Mouse (Mus musculus): Measurements from ENCODE around the gene Tmem52b. TPM values are rescaled to one million over a fixed set of nuclear protein-coding genes. Genes with fewer than 3 reads are reported as not detected.

The Tmem52b gene
- total RNA-seq, 2 experiments from 2014 or later = not detected

DNA sequence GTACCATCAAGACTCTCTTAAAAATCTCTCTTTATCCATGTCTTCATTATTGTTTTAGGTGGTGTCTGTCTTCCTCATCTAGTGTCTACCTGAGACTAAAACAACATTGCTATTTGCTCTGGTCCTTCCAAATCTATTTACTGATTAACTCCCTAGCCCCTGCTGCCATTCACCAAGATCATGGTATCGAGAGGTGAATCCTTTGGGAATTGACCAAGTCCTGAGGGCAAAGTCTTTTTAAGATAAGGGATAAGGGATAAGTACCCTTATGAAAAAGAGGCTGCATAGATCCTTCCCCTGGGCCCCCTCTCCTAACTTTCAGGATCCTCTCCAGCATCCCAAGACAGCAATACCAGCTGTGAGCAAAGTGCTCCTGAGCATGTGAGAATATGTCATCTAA lies 17.2 kb downstream of the Tmem52b start:
- DNase-seq = no peak
- intact Hi-C loops (cut with DNase I) = loop anchor here (5.0 kb wide), 1 partner anchor 682 kb away; no protein-coding TSS in a partner anchor

DNA sequence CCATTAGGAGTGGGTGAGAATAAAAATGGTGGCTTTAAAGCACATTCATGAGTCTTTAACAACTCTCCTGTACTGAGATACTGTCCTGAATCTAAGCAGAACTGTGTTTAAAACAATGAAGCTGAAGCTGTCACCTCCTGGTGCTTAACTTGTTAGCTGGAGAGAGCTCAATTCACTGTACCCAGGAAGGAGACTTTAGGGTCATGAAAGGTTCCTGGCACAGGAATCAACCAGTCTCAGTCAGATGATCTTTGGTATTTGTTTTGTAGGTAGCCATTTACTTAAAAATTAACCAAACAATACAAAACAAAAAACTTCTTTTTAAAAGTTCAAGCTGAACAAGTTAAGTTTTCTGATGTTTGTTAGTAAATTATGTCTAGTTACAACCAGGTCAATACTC lies 17.9 kb downstream of the Tmem52b start:
- intact Hi-C loops (cut with DNase I) = loop anchor here (5.0 kb wide), 1 partner anchor 683 kb away; no protein-coding TSS in a partner anchor

DNA sequence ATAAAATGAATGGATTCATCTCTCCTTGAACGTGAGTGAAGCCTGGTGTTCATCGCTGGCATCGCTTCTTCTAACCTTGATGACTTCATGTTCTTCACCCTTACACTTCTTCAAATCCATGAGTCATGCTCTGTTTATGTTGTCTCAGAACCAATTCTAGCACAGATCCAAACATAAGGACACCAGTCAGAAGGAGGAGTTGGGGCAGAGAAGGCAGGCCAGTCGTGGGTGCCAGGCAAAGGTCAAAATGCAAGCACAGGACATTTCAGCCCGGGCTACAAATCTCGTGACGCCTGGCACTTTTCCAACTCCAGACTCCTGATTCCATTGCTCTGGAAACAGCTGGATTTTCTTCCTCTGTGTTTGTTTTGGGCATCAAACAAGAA lies 20.2 kb downstream of the Tmem52b start:
- peak; percentile 84 to 88 for DNase-seq
- intact Hi-C loops (cut with DNase I) = loop anchor here (5.0 kb wide), 1 partner anchor 685 kb away; no protein-coding TSS in a partner anchor

More for the DNA sequence above, 17.9 kb downstream of the Tmem52b start:
- no peak for DNase-seq

DNA sequence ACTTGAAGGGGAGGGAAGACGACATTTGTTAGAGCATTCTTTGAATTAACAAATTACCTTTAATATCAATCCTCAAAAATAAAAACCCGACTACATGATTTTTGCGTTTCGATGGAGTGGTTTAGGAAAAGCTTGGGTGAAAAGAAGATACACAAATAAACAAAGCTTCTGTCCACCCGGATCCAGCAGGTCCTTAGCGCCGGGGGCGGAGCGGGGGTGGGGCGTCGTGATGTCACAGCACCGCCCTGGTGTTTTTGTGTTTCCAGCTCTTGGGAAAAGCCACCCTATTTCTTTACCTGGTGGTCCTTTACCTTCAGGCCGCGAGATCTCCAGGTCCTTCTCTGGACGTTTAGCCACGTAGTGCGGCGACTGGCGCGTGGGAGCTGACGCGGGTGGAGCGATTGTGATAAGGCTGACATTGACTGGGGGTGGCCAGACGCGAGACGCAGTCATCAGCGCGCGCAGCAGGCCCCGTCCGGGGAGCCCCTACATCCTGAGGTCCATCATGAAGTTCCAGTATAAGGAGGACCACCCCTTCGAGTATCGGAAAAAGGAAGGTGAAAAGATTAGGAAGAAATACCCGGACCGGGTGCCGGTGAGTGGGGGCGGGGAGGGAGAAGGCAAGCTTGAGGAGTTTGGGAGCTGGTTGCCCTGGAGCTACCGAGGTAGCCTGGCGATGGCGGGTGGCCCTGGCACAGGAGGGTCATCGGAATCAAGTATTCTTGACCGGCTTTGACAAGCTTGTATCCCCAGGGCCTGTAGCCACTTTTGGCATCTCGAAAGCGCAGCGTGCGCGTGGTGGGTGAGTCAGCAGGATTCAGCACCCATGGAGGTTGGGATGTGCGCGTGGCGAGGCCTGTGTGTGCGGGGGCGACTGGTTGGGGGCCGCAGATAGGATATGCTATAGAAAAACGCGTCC lies 20.8 kb downstream of the Tmem52b start, which contains the start of gene Gabarapl1:
Gene Gabarapl1, plus strand, starts transcription at position 219 of the 919 bp plus-strand sequence.
- intact Hi-C loops (cut with DNase I) = loop anchor here (5.0 kb wide), 1 partner anchor 686 kb away; no protein-coding TSS in a partner anchor
- peak; percentile 87 to 89 for DNase-seq

DNA sequence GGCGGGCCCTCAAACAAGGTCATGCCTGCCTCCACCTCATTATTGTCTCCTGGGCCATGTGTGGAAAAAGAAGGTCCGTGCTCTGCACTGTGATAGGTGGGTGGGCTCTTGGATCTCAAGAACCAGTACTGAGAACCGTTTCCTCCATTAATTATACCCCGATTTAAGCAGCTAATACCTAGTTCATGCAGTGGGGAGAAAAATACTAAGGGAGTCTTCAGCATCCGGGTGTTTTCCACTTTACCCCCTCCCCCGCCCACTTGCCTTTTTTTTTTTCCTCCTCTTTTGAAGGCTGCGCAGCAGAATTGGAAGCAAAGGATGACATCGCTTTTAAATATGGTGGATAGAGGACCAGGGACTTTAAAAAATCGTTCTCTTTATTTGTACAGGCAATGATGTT lies 21.7 kb downstream of the Tmem52b start:
- DNase-seq = peak in 1 of 2 experiments; percentile 30
- intact Hi-C loops (cut with DNase I) = loop anchor here (5.0 kb wide), 1 partner anchor 687 kb away; no protein-coding TSS in a partner anchor

DNA sequence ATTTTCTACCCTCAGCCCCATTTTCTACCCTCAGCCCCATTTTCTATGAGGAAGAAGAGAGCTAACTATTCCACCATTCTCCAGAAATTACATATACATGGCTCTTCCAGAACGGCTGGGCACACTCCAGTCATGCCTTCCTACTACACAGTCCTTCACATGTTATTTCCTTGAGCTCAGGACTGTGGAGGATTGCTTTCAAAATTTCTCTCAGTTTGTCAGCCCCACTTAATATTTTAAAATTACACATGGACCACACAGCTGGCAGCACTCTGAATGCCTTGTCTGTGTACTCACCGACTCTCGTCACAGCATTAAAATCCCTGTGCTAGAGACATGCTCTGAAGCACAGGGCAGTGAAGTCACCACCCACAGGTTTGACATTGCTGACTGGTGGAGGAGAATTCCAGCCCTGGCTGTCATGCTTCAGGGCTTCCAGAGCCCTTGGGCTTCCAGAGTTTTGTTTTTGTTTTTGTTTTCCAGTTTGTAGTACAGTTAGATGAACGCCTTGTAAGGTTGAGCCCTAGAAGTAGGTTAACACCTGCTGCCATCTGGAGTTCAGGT lies 22.4 kb downstream of the Tmem52b start:
- intact Hi-C loops (cut with DNase I) = loop anchor here (5.0 kb wide), 1 partner anchor 687 kb away; no protein-coding TSS in a partner anchor
- DNase-seq = peak; percentile 25 to 40

DNA sequence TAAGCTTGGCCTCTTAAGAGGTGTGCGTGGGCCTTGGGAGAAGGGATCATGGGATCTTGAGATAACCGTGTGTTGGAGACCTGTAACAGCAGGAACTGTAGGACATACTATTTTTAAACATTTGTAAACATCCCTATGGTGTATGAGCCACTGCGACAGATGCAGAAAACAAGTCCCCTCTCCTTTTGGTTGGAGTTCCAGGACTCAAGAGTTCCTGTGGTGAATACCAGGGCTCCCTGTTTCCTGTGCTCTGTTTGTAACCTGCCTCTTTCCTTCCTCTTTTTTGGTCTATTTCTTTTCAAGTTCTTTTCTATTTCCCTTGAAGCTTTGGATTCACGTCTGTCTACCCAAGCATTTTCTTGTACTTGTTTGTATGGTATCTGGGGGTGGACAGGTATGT lies 23.4 kb downstream of the Tmem52b start:
- intact Hi-C loops (cut with DNase I) = no loop called here
- no peak for DNase-seq

DNA sequence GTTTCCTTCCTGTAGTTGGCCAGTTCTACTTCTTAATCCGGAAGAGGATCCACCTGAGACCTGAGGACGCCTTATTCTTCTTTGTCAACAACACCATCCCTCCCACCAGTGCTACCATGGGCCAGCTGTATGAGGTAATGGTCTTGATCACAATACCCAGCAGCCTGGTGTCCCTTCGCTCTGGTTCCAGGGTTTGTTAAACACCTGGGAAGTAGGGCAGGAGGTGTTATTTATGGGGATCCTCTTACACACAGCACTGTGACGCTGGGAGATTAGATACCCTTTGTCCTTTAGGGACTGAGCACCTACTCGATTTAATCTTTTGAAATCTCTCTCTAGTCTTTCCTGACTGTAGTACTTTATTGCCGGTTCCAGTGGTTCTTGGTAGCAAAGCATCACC lies 26.2 kb downstream of the Tmem52b start:
- DNase-seq = no peak
- intact Hi-C loops (cut with DNase I) = no loop called here

DNA sequence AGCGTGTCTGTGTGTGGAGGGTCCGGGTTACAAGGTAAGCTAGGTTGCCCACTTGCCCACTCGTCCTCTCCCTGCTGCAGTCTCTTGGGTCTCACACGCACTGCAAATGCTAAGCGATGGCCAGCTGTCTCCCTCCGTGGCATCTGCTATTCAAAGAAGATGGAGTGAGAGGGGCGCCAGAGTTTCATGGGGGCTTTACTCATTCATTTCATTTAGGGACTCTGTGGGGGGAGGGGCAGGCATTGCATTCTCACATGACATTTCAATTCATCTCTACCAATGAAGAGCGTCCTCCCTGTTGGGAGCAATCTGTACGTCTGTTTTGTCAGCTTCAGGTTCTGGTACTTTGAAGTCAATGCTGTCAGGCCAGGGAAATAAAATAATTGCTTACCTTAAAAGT lies 29.6 kb downstream of the Tmem52b start:
- intact Hi-C loops (cut with DNase I) = no loop called here
- DNase-seq = no peak

DNA sequence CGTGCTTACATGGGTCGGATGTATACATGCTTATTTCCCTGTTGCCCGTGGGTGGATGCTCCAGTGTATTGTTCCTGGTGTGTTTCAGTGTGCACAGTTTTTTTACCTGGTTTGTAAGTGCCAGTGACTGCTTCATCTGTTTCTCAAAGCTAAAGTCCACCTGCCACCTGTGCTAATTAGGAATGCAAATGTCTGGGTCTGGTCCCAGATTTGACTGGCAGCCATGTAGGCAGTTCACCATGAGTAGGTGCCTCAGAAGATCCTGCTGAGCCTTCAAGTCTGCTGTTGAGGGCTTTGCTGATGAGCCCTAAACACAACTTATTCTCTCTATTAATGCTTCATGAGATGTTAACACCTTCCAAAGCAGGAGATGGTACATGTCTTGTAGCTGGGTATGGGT lies 30.2 kb downstream of the Tmem52b start:
- intact Hi-C loops (cut with DNase I) = no loop called here
- DNase-seq = no peak

DNA sequence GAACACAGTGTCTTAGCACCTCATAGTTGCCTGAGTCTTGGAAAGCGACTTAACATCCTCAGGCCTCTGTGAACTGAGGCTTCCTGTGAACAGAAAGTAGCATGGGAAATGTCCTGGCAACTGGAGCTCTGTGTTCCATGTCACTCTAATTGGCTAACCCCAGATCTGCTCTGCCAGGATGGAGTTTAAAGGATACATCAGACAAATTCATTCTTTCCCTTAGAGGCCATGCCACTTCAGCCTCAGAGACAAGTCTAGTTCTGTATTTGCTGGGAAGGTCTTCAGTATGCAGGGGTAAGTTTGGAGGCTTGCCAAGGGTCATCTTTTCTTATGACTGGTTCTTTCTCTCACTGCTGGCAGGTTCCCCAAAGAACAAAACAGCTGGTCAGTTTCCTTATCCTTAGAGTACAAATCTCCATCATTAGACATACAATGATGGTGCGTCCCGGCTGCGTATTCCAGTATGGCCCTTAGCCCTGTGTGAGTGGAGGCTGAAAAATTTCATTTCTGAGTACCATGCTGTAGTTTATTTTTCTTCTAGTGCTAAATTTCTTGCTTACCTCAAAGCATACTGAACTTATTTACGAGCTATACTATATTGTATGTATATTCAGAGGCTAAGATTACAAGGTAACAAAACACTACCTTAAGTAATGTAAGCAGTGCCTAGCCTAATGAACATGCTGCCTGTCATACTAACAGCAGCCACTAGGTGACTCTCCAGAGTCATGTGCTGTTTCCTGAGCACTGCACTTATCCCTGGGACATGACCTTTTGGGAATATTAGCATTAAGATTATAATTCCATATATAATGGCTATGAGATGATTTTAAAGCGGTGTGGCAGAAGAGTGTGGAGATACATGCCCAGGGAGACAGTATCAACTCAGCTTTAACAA lies 31.6 kb downstream of the Tmem52b start:
- peak; percentile 68 to 81 for DNase-seq
- intact Hi-C loops (cut with DNase I) = loop anchor here (2.0 kb wide), 1 partner anchor 15 kb away; no protein-coding TSS in a partner anchor

DNA sequence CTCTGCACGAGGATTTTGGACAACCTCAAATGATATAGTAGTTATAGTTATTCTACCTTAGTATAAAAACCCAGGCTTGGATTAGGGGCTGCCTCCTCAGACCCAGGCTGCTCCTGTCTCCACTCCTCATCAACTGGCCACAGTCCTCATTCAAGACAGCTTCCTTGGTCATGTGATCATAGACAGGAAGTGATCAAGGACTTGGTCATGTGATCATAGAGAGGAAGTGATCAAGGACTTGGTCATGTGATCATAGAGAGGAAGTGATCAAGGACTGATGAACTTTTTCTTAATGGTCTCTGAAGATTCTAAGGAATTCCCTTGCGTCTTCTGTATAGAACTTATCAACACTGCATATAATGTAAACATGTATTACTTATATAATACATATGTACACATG lies 34.9 kb downstream of the Tmem52b start:
- intact Hi-C loops (cut with DNase I) = no loop called here
- DNase-seq = no peak

DNA sequence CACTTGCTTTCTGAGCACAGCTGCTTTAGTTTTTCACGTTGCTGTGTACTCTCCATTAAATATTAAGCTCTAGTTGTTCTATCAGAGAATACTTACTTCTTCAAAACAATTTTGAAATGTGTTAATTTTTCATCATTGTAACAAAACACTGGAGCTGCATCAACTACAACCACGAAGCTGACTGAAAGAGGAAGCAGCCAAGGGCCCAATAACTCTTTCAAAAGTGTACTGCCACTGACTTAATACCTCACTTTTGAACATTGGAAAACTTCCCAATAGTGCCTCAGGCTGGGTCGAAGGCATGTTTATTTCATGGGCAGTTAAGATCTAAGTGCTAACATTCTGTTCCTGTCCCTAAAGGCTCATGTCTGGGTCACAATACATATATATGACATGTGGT lies 35.7 kb downstream of the Tmem52b start:
- intact Hi-C loops (cut with DNase I) = no loop called here
- DNase-seq = no peak

DNA sequence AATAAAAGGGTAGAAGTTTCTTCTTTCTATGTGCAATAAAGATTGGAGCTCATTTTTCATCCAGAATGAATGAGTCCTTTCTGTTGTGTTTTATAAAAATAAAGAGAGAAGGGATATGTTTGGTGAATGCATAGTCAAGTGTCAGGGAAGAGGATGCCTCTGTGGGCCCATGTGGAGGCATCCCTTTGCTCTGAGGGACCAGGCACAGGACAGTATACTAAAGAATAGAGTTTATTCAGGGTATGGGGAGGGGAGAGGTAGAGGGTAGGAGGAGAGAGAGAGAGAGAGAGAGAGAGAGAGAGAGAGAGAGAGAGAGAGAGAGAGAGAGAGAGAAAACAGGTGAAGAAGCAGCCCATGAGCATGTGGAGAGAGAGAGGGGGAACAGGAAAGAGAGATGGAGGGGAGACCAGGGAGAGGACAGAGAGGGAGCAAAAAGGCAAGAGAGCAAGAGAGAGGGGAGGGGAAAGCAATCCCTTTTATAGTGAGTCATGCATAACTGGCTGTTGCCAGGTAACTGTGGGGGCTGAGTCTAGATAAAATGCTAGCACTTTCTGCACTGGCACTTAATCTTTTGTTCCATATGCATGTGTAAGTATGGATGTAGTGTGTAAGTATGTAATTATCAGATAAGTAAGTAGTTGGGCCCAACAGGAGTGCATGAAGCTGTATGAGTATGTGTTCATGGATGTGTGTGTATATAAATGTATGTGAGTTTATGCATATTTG lies 45.1 kb downstream of the Tmem52b start:
- intact Hi-C loops (cut with DNase I) = loop anchor here (2.0 to 5.0 kb wide), 2 partner anchors 13 to 40 kb away; no protein-coding TSS in a partner anchor
- DNase-seq = no peak

DNA sequence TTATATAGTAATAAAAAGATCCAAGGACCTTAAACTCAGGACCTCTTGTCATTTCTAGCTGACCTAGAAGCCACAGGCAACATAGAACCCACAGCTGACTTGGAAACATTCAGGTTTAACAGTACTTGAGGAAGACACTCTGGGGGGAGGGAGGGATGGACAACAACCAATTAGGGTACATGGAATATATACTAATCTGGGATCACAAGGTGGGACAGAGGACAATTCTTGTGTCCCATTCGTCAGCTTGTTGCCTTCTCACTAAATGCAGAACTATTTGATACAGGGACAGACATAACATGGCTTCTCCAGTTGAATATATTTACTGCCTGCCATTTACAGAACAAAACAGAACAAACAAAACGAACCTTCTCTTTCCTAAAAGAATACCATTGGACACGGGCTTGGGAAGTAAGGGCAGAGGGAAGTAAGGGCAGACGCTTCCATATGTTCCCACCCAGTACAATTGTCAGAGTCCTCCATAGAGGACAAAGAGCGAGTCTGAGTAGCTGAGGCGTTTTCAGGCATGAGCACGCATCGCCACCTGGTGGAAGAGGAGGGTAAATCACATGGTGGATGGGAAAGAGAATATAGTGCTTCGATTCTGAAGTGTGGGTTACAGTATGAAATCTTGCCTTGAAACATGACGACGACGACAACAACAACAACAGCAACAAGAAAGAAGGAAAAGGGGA lies 46.7 kb downstream of the Tmem52b start:
- intact Hi-C loops (cut with DNase I) = loop anchor here (1.0 to 5.0 kb wide), 3 partner anchors 14 to 166 kb away; no protein-coding TSS in a partner anchor
- peak; percentile 65 to 85 for DNase-seq

DNA sequence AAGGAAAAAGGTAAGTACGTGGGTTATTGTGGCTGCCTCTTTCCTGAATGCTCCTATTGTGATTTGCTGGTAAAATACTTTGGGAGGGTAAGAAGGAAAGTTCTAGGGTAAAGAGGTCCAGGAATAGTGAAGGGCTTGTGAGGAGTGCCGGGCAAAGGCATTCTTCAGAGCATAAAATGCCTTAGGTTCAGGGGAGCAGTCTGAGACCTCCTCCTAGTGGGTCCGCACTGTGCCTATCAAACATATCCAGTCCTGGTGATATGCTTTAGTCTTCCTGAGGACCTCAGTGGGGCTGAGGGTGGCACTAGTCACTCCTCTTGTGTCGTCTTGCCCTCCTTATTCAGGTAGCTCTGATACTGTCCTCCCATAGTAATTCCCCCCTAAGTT lies 47.3 kb downstream of the Tmem52b start:
- intact Hi-C loops (cut with DNase I) = loop anchor here (1.0 to 5.0 kb wide), 3 partner anchors 15 to 166 kb away; no protein-coding TSS in a partner anchor
- no peak for DNase-seq

DNA sequence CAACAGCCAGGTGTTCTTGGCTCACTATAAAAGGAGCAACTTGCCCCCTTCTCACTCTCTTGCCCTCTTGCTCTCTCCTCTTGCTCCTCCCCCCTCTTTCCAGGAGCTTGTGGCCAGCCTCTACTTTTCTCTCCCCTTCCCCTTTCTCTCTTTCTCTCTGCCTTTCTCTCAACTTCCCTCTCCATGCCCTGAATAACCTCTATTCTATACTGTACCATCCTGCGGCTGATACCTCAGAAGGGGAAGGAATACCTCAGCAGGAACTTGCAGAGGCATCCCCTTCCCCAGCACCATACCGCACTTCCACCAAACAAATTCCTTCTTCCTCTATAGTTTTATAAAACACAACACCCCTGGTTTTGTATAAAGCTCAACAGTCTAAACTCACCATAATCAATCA lies 52.9 kb downstream of the Tmem52b start:
- no peak for DNase-seq

More for the DNA sequence above, 52.9 kb downstream of the Tmem52b start:
- intact Hi-C loops (cut with DNase I) = no loop called here
